Mouse (Mus musculus): ENCODE measurements around the gene Krtap3-3.
A peak's percentile ranks its signal among the peaks of the same experiment; 100 is the strongest.
"Not testable (repeated sequence)": the region's sequence is repeated elsewhere in the genome, so short reads cannot be mapped to it uniquely, and the experiment has no call there.

Krtap3-3 gene

GRCm38 (mm10) chr11:99550765-99551164, at the start of gene Krtap3-3:
Gene Krtap3-3 (minus strand): TSS chr11:99550865.
- no peak for DNase-seq

GRCm38 (mm10) chr11:99597742-99598141, 47.1 kb upstream of the Krtap3-3 start, which contains the start of gene Krtap9-3:
Gene Krtap9-3 (minus strand): TSS chr11:99598105.
- DNase-seq = not testable (repeated sequence)

GRCm38 (mm10) chr11:99590981-99591380, 40.3 kb upstream of the Krtap3-3 start, which contains the start of gene Krtap1-3:
Gene Krtap1-3 (minus strand): TSS chr11:99591339.
- no peak for DNase-seq

DNA sequence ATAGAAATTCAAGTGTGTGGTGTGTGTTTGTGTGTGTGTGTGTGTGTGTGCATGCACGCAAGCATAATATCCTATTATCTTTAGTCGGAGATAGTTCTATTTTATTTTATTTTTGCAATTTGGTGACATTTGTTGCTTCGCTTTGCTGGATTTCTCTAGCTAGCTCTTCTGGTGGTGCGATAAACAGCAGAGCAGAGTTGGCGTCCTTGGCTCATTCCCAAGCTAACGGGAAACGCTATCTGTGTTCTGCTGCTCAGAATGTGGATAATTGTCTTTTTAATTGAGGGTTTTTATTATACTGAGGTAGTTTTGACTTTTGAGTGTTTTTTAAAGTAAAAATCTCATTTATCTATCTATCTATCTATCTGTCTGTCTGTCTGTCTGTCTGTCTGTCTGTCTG, 34.4 kb upstream of the Krtap3-3 start:
- no peak for DNase-seq

GRCm38 (mm10) chr11:99583245-99583704, 32.6 kb upstream of the Krtap3-3 start, which contains the start of gene Krtap1-4:
Gene Krtap1-4 (minus strand): TSS chr11:99583654.
- DNase-seq = no peak

GRCm38 (mm10) chr11:99581564-99581963, 30.9 kb upstream of the Krtap3-3 start:
- no peak for DNase-seq

DNA sequence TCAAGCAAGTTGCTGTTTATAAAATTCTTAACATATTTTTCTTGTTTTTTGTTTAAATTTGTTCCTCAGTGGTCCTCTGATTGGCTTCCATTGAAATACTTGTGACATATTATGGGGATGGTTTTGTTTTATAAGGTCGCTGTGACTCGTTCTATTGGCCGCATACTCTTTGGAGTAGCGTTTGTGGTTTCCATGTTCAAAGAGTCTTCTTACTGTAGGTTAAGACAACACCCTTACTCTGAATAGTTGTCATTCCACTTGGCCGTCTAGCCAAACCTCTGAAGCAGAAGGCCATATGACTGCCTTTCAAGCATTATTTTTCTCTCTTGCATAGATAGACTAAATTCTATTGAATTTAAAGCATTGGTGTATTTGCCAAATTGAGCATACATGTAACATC, 30.4 kb upstream of the Krtap3-3 start:
- no peak for DNase-seq

- no peak for DNase-seq
These were observed 30.0 kb upstream of the Krtap3-3 start, which contains the start of gene Krtap1-5 for GRCm38 (mm10) chr11:99580636-99581035. Gene Krtap1-5 (minus strand): TSS chr11:99581016.

- DNase-seq = peak; percentile 86
These were observed 23.4 kb upstream of the Krtap3-3 start for GRCm38 (mm10) chr11:99574106-99574505.

DNA sequence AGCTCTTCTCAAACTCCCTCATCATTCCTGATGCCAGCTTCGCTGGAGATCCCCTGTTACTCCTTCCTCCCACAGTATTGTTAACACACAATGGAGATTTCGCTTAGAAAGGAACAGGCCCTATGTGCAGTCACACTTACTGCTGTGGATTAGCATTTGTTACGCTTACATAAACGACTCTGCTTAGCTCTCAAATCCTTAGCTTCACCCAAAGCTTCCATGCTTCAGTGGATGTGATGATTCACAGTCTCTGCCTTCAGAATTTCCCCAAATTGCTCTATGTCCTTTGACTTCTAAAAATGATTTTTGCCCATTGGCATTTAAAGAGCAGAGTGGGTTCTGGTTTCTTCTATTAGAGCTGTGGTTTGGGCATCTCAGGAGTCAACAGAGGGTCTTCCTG, 22.5 kb upstream of the Krtap3-3 start:
- DNase-seq = no peak

DNA sequence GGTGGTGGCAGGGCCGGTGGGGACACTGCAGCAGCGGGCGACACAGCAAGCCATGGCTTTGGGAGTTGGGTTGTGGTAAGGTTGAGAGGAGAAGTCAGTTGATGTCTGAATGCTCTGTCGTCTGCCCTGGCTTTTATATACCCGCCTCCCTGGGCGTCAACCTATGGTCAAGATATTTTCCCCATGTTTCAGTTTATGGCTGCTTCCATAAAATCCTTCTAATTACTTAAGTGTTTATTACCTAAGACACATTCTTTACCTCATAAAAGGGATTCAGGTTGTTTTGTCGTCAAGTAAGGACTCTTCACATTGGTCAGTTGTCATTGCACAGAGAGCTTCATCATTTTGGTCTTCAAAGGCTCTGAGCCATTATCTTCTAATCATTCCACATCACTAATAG, 15.9 kb upstream of the Krtap3-3 start, which contains the start of gene Krtap3-1:
Gene Krtap3-1 (minus strand): TSS at position 101 of the 400 bp plus-strand sequence.
- DNase-seq = no peak

DNA sequence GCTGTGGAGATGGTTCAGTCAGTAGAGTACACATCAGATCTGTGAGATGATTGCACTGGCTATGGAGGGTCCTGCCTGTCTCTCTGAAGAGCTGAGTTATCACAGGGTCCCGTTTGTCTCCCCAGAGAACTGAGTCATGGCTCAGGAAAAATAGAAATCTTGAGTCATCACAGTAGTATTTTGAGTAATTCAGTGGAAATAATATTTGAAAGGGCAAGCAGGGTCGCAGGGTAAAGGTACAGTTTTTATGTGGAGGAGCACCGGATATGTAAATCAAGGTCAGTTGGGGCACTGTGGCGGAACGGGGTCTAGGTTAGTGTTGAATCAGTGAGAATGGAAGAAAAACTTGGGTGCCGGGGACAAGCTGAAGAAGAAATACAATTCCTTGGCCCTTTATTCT, 11.9 kb upstream of the Krtap3-3 start:
- no peak for DNase-seq

- DNase-seq = no peak
These were observed 8.7 kb upstream of the Krtap3-3 start, which contains the start of gene Gm11939 for GRCm38 (mm10) chr11:99559366-99559765. Gene Gm11939 (minus strand): TSS chr11:99559466.

GRCm38 (mm10) chr11:99557976-99558745, 7.5 kb upstream of the Krtap3-3 start:
- no peak for DNase-seq

DNA sequence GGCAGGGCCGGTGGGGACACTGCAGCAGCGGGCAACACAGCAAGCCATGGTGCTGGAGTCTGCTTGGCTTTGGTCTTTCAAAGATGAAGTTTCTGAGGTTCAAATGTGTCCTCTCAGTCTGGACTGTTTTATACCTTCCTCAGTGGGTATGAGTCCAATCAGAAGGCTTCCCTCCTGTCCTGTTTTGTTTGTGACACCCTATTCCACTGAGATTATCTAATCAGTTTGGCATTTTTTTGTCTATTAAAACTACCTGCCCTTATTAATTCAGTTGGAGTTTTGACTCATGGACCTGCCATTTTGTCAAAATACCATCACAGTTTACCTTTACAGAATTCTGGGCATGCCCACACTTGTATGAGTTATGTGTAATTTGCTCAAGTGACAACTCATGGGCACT, 6.1 kb upstream of the Krtap3-3 start, which contains the start of gene Krtap3-2:
Gene Krtap3-2 (minus strand): TSS at position 101 of the 400 bp plus-strand sequence.
- no peak for DNase-seq

DNA sequence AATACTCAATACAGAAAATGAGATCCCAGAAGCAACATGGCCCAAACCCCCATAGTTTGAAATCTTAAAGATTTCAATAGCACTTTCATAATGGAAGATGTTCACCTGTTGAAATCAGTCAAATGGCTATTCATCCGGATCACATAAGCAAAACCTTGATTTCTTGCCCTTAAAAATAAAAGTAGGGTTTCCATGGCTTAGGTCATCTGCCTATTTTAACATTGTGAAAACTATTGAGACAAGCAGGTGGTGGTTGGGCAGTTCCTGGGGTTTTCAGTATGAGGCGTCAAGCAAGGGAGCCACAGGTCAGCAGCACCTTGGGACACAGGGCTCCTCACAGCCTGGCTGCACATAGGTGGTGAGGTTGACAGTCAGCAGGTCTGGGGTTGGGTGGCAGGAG, 5.5 kb upstream of the Krtap3-3 start:
- DNase-seq = no peak

- DNase-seq = no peak
These were observed 2.8 kb downstream of the Krtap3-3 start for GRCm38 (mm10) chr11:99547892-99548291.

GRCm38 (mm10) chr11:99539721-99540120, 10.9 kb downstream of the Krtap3-3 start:
- DNase-seq = no peak

DNA sequence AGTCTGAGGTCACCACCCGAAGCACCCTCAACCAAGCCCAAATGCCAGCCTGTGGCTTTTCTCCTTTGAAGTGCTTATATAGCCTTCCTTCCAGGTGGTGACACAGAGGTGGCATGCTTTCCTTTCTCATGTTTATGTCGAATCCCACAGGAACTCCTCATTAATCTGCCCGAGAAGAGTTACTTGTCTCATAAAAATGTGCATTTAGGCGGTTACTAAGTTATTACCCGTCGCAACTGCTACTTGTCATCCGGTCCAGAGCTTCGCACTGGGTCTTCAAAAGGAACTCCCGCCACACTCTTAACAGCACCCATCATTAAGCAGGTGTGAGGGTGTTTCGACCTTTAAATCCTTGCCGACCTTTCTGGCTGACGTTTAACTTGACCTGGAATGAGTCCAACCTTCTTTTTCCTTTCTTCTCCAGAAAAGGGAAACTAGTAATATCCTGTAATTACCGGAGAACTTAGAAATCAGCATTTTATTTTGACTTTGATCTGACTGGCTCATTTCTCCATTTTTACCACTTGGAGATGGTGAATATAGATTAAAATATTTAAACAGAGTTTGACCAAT, 29.3 kb downstream of the Krtap3-3 start, which contains the start of gene Krt39:
Gene Krt39 (minus strand): TSS at position 51 of the 573 bp plus-strand sequence.
- DNase-seq = no peak

GRCm38 (mm10) chr11:99514098-99514497, 36.6 kb downstream of the Krtap3-3 start:
- DNase-seq = no peak
